Mouse (Mus musculus): ENCODE measurements around the gene Smurf2.

The Smurf2 gene

GRCm38 (mm10) chr11:106920551-106921379, at the start of gene Smurf2:
TSS of gene Smurf2 (minus strand) at chr11:106920715.
- peak; percentile 83 to 94 for DNase-seq (ENCODE audit: low spot score in 2 of 2)

- DNase-seq (ENCODE audit: low spot score in 2 of 2), result no peak
Measured at GRCm38 (mm10) chr11:106969798-106970197, 49.3 kb upstream of the Smurf2 start.

DNA sequence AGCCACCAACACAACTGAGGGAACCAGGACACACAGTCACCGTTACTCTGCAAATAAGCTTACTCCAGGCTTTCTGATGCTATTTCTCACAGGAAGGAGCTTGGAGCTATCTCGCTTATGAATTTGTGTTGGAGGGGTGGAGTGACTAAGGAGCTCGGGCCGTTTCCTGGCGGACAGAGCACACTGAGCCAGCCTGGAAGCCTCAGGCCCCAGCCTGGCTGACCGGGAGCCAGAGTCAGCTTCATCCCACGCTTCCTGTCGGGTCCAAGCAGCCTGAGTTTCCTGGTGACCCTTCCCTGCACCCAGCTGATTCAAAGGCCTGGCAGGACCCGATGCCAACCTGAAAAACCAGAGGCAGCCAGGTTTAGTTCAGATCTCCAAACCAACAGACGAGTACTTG, 47.1 kb upstream of the Smurf2 start:
- DNase-seq (ENCODE audit: low spot score in 2 of 2), result no peak

- no peak for DNase-seq (ENCODE audit: low spot score in 2 of 2)
Measured at GRCm38 (mm10) chr11:106965881-106966280, 45.4 kb upstream of the Smurf2 start.

DNA sequence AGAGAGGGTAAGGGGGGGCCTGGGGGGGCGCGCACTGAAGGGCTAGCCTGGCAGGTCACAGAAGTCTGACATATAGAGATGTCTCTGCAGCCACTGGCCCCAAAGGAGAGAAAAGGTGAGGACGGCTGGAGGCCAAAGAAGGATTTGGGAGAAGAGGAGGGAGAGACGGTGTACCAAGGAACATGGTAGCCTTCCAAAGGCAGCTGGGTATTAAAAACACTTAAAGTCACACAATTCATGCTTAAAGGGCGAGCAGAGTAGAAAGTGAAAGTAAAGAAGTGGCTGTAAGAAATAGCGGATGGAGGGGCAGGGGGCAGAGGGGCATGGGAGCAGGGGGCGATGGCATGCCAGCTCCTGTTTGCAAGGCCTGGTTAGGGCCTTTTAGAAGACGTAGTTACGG, 41.8 kb upstream of the Smurf2 start:
- DNase-seq (ENCODE audit: low spot score in 2 of 2), result no peak

GRCm38 (mm10) chr11:106961471-106962081, 41.1 kb upstream of the Smurf2 start:
- DNase-seq (ENCODE audit: low spot score in 2 of 2), result peak; percentile 29 to 66

DNA sequence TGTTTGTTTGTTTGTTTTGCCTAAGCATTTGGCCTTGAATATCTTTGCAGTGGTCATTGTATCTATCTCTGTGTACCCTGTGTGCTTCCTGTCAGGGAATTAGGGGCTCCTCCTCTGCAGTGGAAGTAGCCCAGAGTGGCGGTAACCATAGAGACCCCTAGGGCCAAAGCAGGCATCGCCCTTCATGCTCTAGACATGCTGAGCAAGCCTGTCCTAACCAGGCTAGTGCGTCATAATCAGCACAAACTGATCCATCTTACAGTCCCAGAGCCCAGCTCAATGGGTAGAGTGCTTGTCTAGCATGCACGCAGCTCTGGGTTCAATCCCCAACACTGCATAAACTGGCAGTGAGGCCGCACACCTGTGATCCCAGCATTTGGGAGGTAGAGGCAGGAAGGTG, 38.6 kb upstream of the Smurf2 start:
- DNase-seq (ENCODE audit: low spot score in 2 of 2), result no peak

GRCm38 (mm10) chr11:106958407-106959071, 38.0 kb upstream of the Smurf2 start:
- DNase-seq (ENCODE audit: low spot score in 2 of 2), result no peak

GRCm38 (mm10) chr11:106957271-106957980, 36.9 kb upstream of the Smurf2 start:
- DNase-seq (ENCODE audit: low spot score in 2 of 2), result peak in 1 of 2 experiments; percentile 38

DNA sequence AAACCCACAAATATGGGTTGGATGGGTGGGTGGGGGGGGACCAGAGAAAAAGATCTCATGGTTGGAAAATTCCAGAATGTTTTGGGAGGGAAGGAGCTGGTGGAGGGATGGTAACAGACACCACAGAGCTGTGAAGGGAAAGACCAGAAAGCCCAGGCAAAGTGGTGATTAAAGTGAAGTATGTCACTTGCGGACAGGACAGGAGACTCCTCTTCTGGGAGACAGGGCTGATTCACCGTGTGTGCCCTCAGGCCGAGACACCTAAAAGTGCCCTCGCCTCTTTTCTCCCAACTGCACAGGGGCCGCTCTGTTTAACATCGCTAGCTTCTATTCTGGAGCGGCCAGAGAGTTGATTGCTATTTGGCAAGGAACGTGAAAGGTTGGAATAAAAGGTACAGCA, 34.1 kb upstream of the Smurf2 start:
- no peak for DNase-seq (ENCODE audit: low spot score in 2 of 2)

- DNase-seq (ENCODE audit: low spot score in 2 of 2), result no peak
Measured at GRCm38 (mm10) chr11:106954116-106954515, 33.6 kb upstream of the Smurf2 start.

DNA sequence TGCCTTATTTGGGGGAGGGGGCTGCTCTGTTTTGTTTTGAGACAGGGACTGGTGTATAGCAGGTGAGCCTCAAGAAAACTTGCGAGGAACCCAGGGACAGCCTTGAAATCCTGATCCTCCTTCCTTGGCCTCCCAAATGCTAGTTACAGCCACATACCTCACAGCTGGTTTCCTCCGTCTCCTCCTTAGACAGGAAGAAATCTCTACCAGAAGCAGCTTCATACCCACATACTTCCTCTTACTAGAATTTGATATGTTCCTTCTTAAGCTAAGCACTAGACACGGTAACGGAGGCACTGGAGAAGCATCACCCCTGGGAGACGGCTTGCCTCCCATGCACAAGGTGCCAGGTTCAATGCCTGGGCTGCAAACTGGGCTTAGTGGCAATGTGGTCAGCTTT, 16.8 kb upstream of the Smurf2 start:
- DNase-seq (ENCODE audit: low spot score in 2 of 2), result no peak

GRCm38 (mm10) chr11:106930366-106930765, 9.9 kb upstream of the Smurf2 start:
- DNase-seq (ENCODE audit: low spot score in 2 of 2), result no peak

DNA sequence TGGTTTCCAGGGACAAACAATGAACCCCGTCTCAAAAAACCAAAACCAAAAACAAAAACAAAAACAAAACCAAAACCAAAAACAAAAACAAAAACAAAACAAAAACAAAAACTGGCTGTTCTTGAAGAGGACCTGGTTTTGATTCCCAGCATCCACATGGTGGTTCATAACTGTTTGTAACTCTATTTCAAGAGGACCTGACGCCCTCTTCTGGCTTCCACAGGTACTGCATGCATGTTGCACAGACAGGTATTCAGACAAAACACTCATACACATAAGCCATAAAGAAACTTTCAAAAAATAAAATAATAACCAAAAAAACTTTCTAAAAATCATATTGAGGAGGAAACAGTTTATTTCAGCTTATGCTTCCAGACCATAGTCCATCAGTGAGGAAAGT, 8.4 kb upstream of the Smurf2 start:
- no peak for DNase-seq (ENCODE audit: low spot score in 2 of 2)

- DNase-seq (ENCODE audit: low spot score in 2 of 2), result no peak
Measured at GRCm38 (mm10) chr11:106927950-106928349, 7.4 kb upstream of the Smurf2 start.

DNA sequence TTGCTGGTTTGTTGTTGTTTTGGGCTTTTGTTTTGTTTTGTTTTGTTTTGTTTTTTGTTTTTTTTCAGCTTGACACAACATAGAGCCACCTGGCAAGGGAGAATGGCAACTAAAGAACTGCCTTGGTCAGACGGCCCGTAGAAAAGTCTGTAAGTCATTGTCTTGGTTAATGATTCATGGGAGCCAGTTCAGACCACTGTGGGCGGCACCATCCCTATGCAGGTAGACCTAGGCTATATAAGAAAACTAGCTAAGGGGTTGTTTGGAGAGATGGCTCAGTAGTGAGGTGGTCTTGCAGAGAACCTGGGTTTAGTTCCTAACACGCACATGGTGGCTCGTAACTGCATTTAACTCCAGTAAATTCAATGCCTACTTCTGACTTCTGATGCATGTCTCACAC, 6.7 kb upstream of the Smurf2 start:
- DNase-seq (ENCODE audit: low spot score in 2 of 2), result no peak

DNA sequence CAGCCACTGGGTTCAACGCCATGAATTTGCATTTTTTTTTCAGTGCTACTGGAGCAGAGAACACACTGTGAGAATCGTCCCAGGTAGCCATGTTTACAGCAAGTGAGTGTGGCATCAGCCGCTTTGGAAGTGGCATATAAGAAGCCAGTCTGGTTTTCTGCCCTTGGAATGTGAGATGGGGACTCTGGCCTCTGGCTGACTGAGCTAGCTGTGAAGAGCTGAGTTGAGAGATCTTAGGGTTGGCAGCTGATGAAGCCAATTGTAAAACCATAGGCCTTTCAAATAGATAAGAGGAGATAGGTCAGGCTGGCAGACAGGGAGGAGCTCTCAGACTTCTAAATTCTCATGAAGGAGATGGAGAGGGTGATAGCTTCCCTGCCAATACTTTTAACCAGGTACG, 6.2 kb upstream of the Smurf2 start:
- no peak for DNase-seq (ENCODE audit: low spot score in 2 of 2)

DNA sequence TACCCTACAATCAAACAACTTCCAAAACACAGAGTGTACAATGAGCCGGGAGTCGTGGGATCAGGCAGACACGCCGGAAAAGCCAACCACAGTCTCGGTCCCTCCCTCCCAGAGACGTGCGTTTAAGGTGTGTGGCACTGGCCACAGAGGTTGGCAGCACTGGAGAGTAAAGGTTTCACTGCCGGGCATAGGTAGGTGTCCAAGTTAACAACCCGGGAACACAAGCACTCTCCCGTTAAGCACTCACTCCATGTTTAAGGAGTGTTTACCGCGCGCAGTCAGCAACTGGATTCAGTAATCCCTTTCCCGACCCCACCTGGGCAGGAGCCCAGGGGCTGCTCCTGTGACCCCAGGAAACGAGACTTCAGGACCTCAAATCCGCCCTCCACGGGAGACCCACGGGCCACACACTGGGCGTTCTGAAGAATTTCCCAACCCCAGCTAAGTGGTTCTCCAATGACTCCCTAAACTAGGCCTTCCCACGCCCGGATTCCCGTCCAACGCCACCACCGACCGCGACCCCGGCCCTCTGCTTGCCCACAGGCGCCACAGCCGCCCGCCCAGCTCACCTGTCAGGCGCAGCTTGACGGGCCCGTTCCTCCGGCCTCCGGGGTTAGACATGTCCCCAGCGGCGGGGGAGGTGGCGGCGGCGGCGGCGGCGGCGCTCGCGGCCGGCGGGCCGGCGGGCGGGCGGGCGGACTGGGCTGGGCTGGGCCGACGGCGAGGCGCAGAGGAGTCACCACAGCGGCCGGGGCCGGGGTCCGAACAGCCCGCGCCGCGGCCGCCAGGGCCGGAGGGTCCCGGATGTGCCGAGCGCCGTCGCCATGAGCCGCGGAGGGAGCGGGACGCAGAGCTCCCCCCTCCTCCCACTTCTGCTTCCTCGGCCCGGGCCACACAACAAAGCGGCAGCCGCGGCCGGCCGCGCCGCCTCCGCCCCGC, 634 bp downstream of the Smurf2 start:
- DNase-seq (ENCODE audit: low spot score in 2 of 2), result peak; percentile 53 to 86

DNA sequence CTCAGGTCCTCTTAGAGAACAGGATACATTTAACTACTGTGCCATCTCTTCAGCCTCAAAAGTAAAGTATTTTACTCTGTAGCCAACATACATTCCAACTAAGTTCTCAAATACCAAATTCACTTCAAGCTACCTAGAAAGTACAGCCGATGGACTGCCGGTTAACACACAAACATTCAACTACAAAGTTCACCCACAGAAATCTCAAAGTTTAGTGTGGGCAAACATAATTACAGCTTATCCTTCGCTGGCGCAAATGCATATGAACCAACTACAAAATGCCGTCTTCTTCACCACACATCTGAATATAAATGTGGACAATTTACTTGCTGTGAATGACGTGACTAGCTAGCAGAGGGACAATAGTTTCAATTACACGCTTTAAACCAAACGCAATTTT, 1.6 kb downstream of the Smurf2 start:
- DNase-seq (ENCODE audit: low spot score in 2 of 2), result no peak

GRCm38 (mm10) chr11:106911257-106911656, 9.3 kb downstream of the Smurf2 start:
- no peak for DNase-seq (ENCODE audit: low spot score in 2 of 2)

DNA sequence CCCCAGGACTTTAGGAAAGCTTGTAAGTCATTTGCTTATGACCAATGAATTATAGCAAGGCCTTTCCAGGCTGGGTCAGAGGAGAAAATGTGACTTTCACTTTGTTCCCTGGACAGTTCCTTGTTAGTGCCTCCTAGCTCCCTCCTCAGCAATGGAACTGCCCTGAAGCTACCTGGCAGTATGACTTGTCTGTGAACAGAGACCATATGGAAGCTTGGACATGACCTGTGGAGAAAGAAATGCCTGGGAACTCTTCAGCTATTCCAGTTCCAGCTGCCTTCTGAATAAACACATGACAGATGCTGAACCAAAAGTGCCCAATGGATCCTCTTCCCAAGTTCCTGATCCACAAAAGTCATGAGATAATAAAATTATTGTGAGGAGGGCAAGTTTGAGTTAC, 12.5 kb downstream of the Smurf2 start:
- no peak for DNase-seq (ENCODE audit: low spot score in 2 of 2)

All from spleen, postnatal 4 days (tissue).